Mouse (Mus musculus): ENCODE measurements around the gene Iffo1.

DNA sequence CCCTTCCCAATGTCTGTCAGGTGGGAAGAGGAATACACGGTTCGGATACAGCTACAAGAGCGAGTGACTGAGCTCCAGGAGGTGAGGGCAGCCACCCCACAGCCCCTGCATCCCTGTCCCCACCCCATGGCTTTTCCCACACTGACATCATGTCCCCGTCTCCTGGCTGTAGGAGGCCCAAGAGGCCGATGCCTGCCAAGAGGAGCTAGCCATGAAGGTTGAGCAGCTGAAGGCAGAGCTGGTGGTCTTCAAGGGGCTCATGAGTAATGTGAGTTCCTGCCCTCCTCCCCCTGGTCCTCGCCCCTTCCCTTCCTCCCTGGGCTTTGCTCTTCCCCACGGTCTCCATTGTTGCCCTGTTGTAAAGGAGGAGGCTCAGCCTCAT lies 4.5 kb downstream of the Iffo1 start:
- no peak for TF ChIP-seq CTCF (IDR thresholded peaks at IDR 0.05; ENCODE audit: control insufficient read depth, insufficient read depth, insufficient replicate concordance, low read depth, low read length)
- TF ChIP-seq POLR2A (IDR thresholded peaks at IDR 0.05; ENCODE audit: control insufficient read depth, low read depth, low read length), result no peak

Data from testis, adult 2 months (tissue).